Mouse (Mus musculus): ENCODE measurements around the gene Cox19. TPM values are rescaled to one million over a fixed set of nuclear protein-coding genes. Genes with fewer than 3 reads are reported as not detected.
A peak's percentile ranks its signal among the peaks of the same experiment; 100 is the strongest.

Gene Cox19
- total RNA-seq, 1 experiment from 2014 or later = 14.9 TPM

GRCm38 (mm10) chr5:139368638-139369320, 17.6 kb upstream of the Cox19 start:
- no peak for ATAC-seq (replicated peaks in 1 of 2; ENCODE audit: insufficient read depth in 1 of 2, low FRiP score in 2 of 2, low TSS enrichment in 1 of 2, low read depth in 1 of 2, poor library complexity in 2 of 2, severe bottlenecking in 2 of 2)

- ATAC-seq (replicated peaks in 1 of 2; ENCODE audit: insufficient read depth in 1 of 2, low FRiP score in 2 of 2, low TSS enrichment in 1 of 2, low read depth in 1 of 2, poor library complexity in 2 of 2, severe bottlenecking in 2 of 2) = no peak
Observed at GRCm38 (mm10) chr5:139367884-139368458, 16.8 kb upstream of the Cox19 start.

- ATAC-seq (replicated peaks in 1 of 2; ENCODE audit: insufficient read depth in 1 of 2, low FRiP score in 2 of 2, low TSS enrichment in 1 of 2, low read depth in 1 of 2, poor library complexity in 2 of 2, severe bottlenecking in 2 of 2) = no peak
Observed at GRCm38 (mm10) chr5:139366484-139366883, 15.3 kb upstream of the Cox19 start.

- peak in 1 of 2 experiments; percentile 23; a peak in 1 of 4 replicates for ATAC-seq (replicated peaks in 1 of 2; ENCODE audit: insufficient read depth in 1 of 2, low FRiP score in 2 of 2, low TSS enrichment in 1 of 2, low read depth in 1 of 2, poor library complexity in 2 of 2, severe bottlenecking in 2 of 2)
Observed at GRCm38 (mm10) chr5:139365827-139366226, 14.6 kb upstream of the Cox19 start.

GRCm38 (mm10) chr5:139364911-139365571, 13.8 kb upstream of the Cox19 start:
- no peak for ATAC-seq (replicated peaks in 1 of 2; ENCODE audit: insufficient read depth in 1 of 2, low FRiP score in 2 of 2, low TSS enrichment in 1 of 2, low read depth in 1 of 2, poor library complexity in 2 of 2, severe bottlenecking in 2 of 2)

GRCm38 (mm10) chr5:139364260-139364910, 13.2 kb upstream of the Cox19 start:
- ATAC-seq (replicated peaks in 1 of 2; ENCODE audit: insufficient read depth in 1 of 2, low FRiP score in 2 of 2, low TSS enrichment in 1 of 2, low read depth in 1 of 2, poor library complexity in 2 of 2, severe bottlenecking in 2 of 2) = peak; percentile 68 to 80

- ATAC-seq (replicated peaks in 1 of 2; ENCODE audit: insufficient read depth in 1 of 2, low FRiP score in 2 of 2, low TSS enrichment in 1 of 2, low read depth in 1 of 2, poor library complexity in 2 of 2, severe bottlenecking in 2 of 2) = no peak
Observed at GRCm38 (mm10) chr5:139363858-139364257, 12.6 kb upstream of the Cox19 start.

- no peak for ATAC-seq (replicated peaks in 1 of 2; ENCODE audit: insufficient read depth in 1 of 2, low FRiP score in 2 of 2, low TSS enrichment in 1 of 2, low read depth in 1 of 2, poor library complexity in 2 of 2, severe bottlenecking in 2 of 2)
Observed at GRCm38 (mm10) chr5:139359244-139359643, 8.0 kb upstream of the Cox19 start.

- peak; percentile 33 to 35; a peak in 1 of 4 replicates for ATAC-seq (replicated peaks in 1 of 2; ENCODE audit: insufficient read depth in 1 of 2, low FRiP score in 2 of 2, low TSS enrichment in 1 of 2, low read depth in 1 of 2, poor library complexity in 2 of 2, severe bottlenecking in 2 of 2)
Observed at GRCm38 (mm10) chr5:139358653-139359052, 7.4 kb upstream of the Cox19 start.

- peak; percentile 39 to 56; a peak in 2 of 4 replicates for ATAC-seq (replicated peaks in 1 of 2; ENCODE audit: insufficient read depth in 1 of 2, low FRiP score in 2 of 2, low TSS enrichment in 1 of 2, low read depth in 1 of 2, poor library complexity in 2 of 2, severe bottlenecking in 2 of 2)
Observed at GRCm38 (mm10) chr5:139355235-139355772, 4.1 kb upstream of the Cox19 start.

GRCm38 (mm10) chr5:139353946-139354345, 2.7 kb upstream of the Cox19 start:
- ATAC-seq (replicated peaks in 1 of 2; ENCODE audit: insufficient read depth in 1 of 2, low FRiP score in 2 of 2, low TSS enrichment in 1 of 2, low read depth in 1 of 2, poor library complexity in 2 of 2, severe bottlenecking in 2 of 2) = no peak

- ATAC-seq (replicated peaks in 1 of 2; ENCODE audit: insufficient read depth in 1 of 2, low FRiP score in 2 of 2, low TSS enrichment in 1 of 2, low read depth in 1 of 2, poor library complexity in 2 of 2, severe bottlenecking in 2 of 2) = 0 out of 4 replicates have a peak, but pooled peaks have one; percentile 25 to 28
Observed at GRCm38 (mm10) chr5:139353496-139353895, 2.3 kb upstream of the Cox19 start.

GRCm38 (mm10) chr5:139352317-139352716, 1.1 kb upstream of the Cox19 start, which contains the start of gene Cyp2w1:
Cyp2w1 (plus strand) TSS chr5:139352617.
- no peak for ATAC-seq (replicated peaks in 1 of 2; ENCODE audit: insufficient read depth in 1 of 2, low FRiP score in 2 of 2, low TSS enrichment in 1 of 2, low read depth in 1 of 2, poor library complexity in 2 of 2, severe bottlenecking in 2 of 2)

GRCm38 (mm10) chr5:139351628-139352027, 410 bp upstream of the Cox19 start:
- ATAC-seq (replicated peaks in 1 of 2; ENCODE audit: insufficient read depth in 1 of 2, low FRiP score in 2 of 2, low TSS enrichment in 1 of 2, low read depth in 1 of 2, poor library complexity in 2 of 2, severe bottlenecking in 2 of 2) = no peak

- ATAC-seq (replicated peaks in 1 of 2; ENCODE audit: insufficient read depth in 1 of 2, low FRiP score in 2 of 2, low TSS enrichment in 1 of 2, low read depth in 1 of 2, poor library complexity in 2 of 2, severe bottlenecking in 2 of 2) = no peak
Observed at GRCm38 (mm10) chr5:139349713-139350112, 1.5 kb downstream of the Cox19 start.

GRCm38 (mm10) chr5:139347225-139347624, 4.0 kb downstream of the Cox19 start:
- no peak for ATAC-seq (replicated peaks in 1 of 2; ENCODE audit: insufficient read depth in 1 of 2, low FRiP score in 2 of 2, low TSS enrichment in 1 of 2, low read depth in 1 of 2, poor library complexity in 2 of 2, severe bottlenecking in 2 of 2)

GRCm38 (mm10) chr5:139345364-139345714, 5.9 kb downstream of the Cox19 start:
- peak in 1 of 2 experiments; percentile 24; a peak in 2 of 4 replicates for ATAC-seq (replicated peaks in 1 of 2; ENCODE audit: insufficient read depth in 1 of 2, low FRiP score in 2 of 2, low TSS enrichment in 1 of 2, low read depth in 1 of 2, poor library complexity in 2 of 2, severe bottlenecking in 2 of 2)
